ENCODE assay signal across 8 mouse cellular contexts in the genomic region with DNA sequence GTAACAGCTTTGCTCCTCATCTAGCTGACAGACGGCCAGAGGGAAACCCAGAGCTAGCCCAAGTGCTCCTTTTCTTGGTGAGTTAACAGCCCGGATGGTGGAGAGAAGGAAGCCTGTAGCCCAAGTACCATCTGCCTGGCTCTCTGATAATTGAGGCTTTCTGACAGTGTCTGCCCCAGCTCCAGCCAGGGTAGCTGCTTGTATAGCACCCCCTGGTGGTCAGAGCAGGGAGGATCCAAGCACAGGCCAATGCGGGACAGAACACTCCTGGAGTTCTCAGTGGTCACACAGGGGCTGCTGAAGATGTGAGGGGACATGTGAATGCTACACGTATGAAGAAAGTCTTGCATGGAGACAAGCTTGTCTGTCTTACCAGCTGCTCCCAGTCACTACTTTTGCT. TPM values are rescaled to one million over a fixed set of nuclear protein-coding genes. Genes with fewer than 3 reads are reported as not detected.
DNase-seq lines count a peak whose midpoint lies in the region; ATAC-seq and TF ChIP-seq lines count a peak whose summit lies in the region.

No protein-coding gene starts in this region.

- no peak overlapping the region for H3K27ac ChIP-seq in embryonic facial prominence, embryonic 14.5 days (replicated peaks; ENCODE audit: low read depth, low read length)
- H3K27ac ChIP-seq in heart, embryonic 16.5 days (ENCODE audit: low read length) = no peak overlapping the region

- WGBS in embryonic facial prominence, embryonic 14.5 days = 50% methylated on average over 4 of the region's 4 CpGs
- 35% methylated on average over 4 of the region's 4 CpGs for WGBS in heart, embryonic 16.5 days

- no peak overlapping the region for H3K4me2 ChIP-seq in embryonic facial prominence, embryonic 14.5 days (ENCODE audit: low read depth, low read length)
- no peak overlapping the region for H3K4me2 ChIP-seq in heart, embryonic 16.5 days (ENCODE audit: low read depth, low read length)

- peaks cover 81% of the 10 kb centered on the region for H3K9me3 ChIP-seq in G1E (replicated peaks)
- peaks cover 4% of the 10 kb centered on the region; the same call in 1 of the 2 replicates for H3K9me3 ChIP-seq in embryonic facial prominence, embryonic 14.5 days (ENCODE audit: control insufficient read depth, low read length)
- peaks cover 6% of the 10 kb centered on the region for H3K9me3 ChIP-seq in heart, embryonic 16.5 days (replicated peaks; ENCODE audit: control insufficient read depth, low read length)

- no peaks in the 10 kb centered on the region for H3K4me1 ChIP-seq in G1E (ENCODE audit: insufficient read depth, low read depth, low read length)
- 0 out of 2 replicates have a peak, but pooled peaks cover 4% of the 10 kb centered on the region for H3K4me1 ChIP-seq in embryonic facial prominence, embryonic 14.5 days (ENCODE audit: control insufficient read depth, insufficient read depth, low read length)
- peaks cover 10% of the 10 kb centered on the region for H3K4me1 ChIP-seq in heart, embryonic 16.5 days (ENCODE audit: control insufficient read depth, insufficient read depth, low read length)

- no peak for ATAC-seq in G1E (ENCODE audit: extremely low read depth, insufficient number of reproducible peaks, low FRiP score, poor library complexity, severe bottlenecking)
- ATAC-seq in embryonic facial prominence, embryonic 14.5 days (ENCODE audit: low read depth) = peak; percentile 62
- ATAC-seq in heart, embryonic 16.5 days (replicated peaks; ENCODE audit: extremely low read depth, insufficient read depth, low FRiP score) = peak; percentile 31; the same call in 1 of the 2 replicates

- no peaks in the 10 kb centered on the region for H3K27me3 ChIP-seq in G1E (ENCODE audit: insufficient read depth, low read length)
- H3K27me3 ChIP-seq in embryonic facial prominence, embryonic 14.5 days (replicated peaks; ENCODE audit: control insufficient read depth, insufficient read depth, low read length) = no peaks in the 10 kb centered on the region
- H3K27me3 ChIP-seq in heart, embryonic 16.5 days (ENCODE audit: control insufficient read depth, insufficient read depth, low read length) = no peaks in the 10 kb centered on the region

- DNase-seq in G1E (ENCODE audit: low spot score) = no peak
- DNase-seq in adrenal gland, postnatal 36 days = peak; percentile 87 to 90
- DNase-seq in embryonic facial prominence, embryonic 14.5 days (ENCODE audit: low spot score) = peak; percentile 64
- DNase-seq in layer of hippocampus, adult 9-11 months = peak; percentile 73
- peak; percentile 66 to 87 for DNase-seq in lung, postnatal 4 days
- DNase-seq in right cerebral cortex, postnatal 25 days = peak; percentile 49
- DNase-seq in urinary bladder, postnatal 36 days (ENCODE audit: low spot score in 2 of 2) = peak; percentile 63 to 77

- H3K36me3 ChIP-seq in G1E (replicated peaks) = no peaks in the 10 kb centered on the region
- H3K36me3 ChIP-seq in embryonic facial prominence, embryonic 14.5 days (ENCODE audit: control insufficient read depth, insufficient read depth, low read length) = no peaks in the 10 kb centered on the region
- no peaks in the 10 kb centered on the region for H3K36me3 ChIP-seq in heart, embryonic 16.5 days (ENCODE audit: control insufficient read depth, insufficient read depth)

- H3K4me3 ChIP-seq in G1E (ENCODE audit: low read depth, low read length) = no peak overlapping the region
- H3K4me3 ChIP-seq in embryonic facial prominence, embryonic 14.5 days (ENCODE audit: low read depth, low read length) = no peak overlapping the region
- H3K4me3 ChIP-seq in heart, embryonic 16.5 days (ENCODE audit: low read length) = no peak overlapping the region

- H3K9ac ChIP-seq in embryonic facial prominence, embryonic 14.5 days (ENCODE audit: low read depth, low read length) = no peak overlapping the region
- no peak overlapping the region for H3K9ac ChIP-seq in heart, embryonic 16.5 days (ENCODE audit: low read length)

- 0 out of 2 replicates have a peak, but pooled peaks have one; percentile 18 for TF ChIP-seq CTCF in G1E (IDR thresholded peaks at IDR 0.05; ENCODE audit: low read depth, low read length)

RNA-seq across cellular contexts. Expression of a gene that starts 47.7 kb away (rescaled TPM):
- total RNA-seq in G1E (2014; fragmentation: Nextera tagmentation) = not detected in 2 replicates
- total RNA-seq in G1E (2017) = 0.17 and 0.22 TPM in 2 replicates
- polyA plus RNA-seq in G1E (2012) = not detected in 2 replicates
- 10 to 100 TPM; 27.5 to 80.0 TPM for total RNA-seq in adrenal gland, postnatal 36 days (2021)
- polyA plus RNA-seq in embryonic facial prominence, embryonic 14.5 days (2014; fragmentation: Nextera tagmentation; extraction: Ambion mirVana) = 31.2 and 31.6 TPM in 2 replicates
- 13.5 and 15.9 TPM in 2 replicates for polyA plus RNA-seq in heart, embryonic 16.5 days (2015; fragmentation: Nextera tagmentation; extraction: Ambion mirVana)

Comparison
In these comparisons a context has a peak if more than half of its experiments do, and no peak if none do; other contexts are left out.
1. RNA of a gene that starts 47.7 kb away (polyA plus RNA-seq): 31.2 to 31.6 TPM in embryonic facial prominence, embryonic 14.5 days and 13.5 to 15.9 TPM in heart, embryonic 16.5 days; not detected in G1E; every median in the first group is over 10 times any median in the second.